Mouse (Mus musculus) central nervous system, embryonic 11.5 days (tissue): ENCODE data around the gene Panx2. TPM values are rescaled to one million over a fixed set of nuclear protein-coding genes. Genes with fewer than 3 reads are reported as not detected.

Experiments
- polyA plus RNA-seq: library from polyadenylated mRNA; depleted of rRNA; stranded (reverse); fragments of >200 nt; gene quantifications from 2 replicates; pipeline ENCODE4 v1.2.3, GENCODE M21; 2012; rRNA removed

The Panx2 gene
- polyA plus RNA-seq = 2.8 and 2.9 TPM in 2 replicates

GRCm38 (mm10) chr15:89059161-89059931 is at the start of gene Panx2:
Gene Panx2 (plus strand): TSS chr15:89059734.

GRCm38 (mm10) chr15:89074613-89075477 is 15.3 kb downstream of the Panx2 start, which contains the start of gene Trabd:
Gene Trabd (plus strand): TSS chr15:89075124.

GRCm38 (mm10) chr15:89088607-89089247 is 29.2 kb downstream of the Panx2 start, which contains the start of gene Selenoo:
Gene Selenoo (plus strand): TSS chr15:89089084.

GRCm38 (mm10) chr15:89122649-89123366 is 63.3 kb downstream of the Panx2 start, which contains the start of gene Tubgcp6:
Gene Tubgcp6 (minus strand): TSS chr15:89123112.

Other genes starting within 250 kb of the Panx2 start
- gene Alg12, start 240.4 kb upstream of the Panx2 start, polyA plus RNA-seq = 6.9 and 14.7 TPM in 2 replicates
- gene Creld2, start 240.1 kb upstream of the Panx2 start, polyA plus RNA-seq = 60.8 and 106 TPM in 2 replicates
- 10.9 and 18.3 TPM in 2 replicates for gene Pim3, start 197.5 kb upstream of the Panx2 start, polyA plus RNA-seq
- 0.11 and 0.22 TPM in 2 replicates for gene Ttll8, start 105.3 kb upstream of the Panx2 start, polyA plus RNA-seq
- 3.5 and 5.4 TPM in 2 replicates for gene Mlc1, start 80.7 kb upstream of the Panx2 start, polyA plus RNA-seq
- gene Mov10l1, start 76.8 kb upstream of the Panx2 start, polyA plus RNA-seq = 0.61 and 0.62 TPM in 2 replicates
- 40.6 and 43.7 TPM in 2 replicates for gene Trabd, start 15.4 kb downstream of the Panx2 start, polyA plus RNA-seq
- gene Selenoo, start 29.4 kb downstream of the Panx2 start, polyA plus RNA-seq = 22.6 and 28.3 TPM in 2 replicates
- 33.0 and 40.9 TPM in 2 replicates for gene Tubgcp6, start 63.4 kb downstream of the Panx2 start, polyA plus RNA-seq
- gene Hdac10, start 69.0 kb downstream of the Panx2 start, polyA plus RNA-seq = 21.1 and 23.7 TPM in 2 replicates
- 30.6 and 57.6 TPM in 2 replicates for gene Mapk12, start 81.0 kb downstream of the Panx2 start, polyA plus RNA-seq
- 44.8 and 63.0 TPM in 2 replicates for gene Mapk11, start 89.9 kb downstream of the Panx2 start, polyA plus RNA-seq
- 160 and 177 TPM in 2 replicates for gene Plxnb2, start 121.1 kb downstream of the Panx2 start, polyA plus RNA-seq
- gene Dennd6b, start 136.8 kb downstream of the Panx2 start, polyA plus RNA-seq = 46.6 and 50.5 TPM in 2 replicates
- gene Ppp6r2, start 151.8 kb downstream of the Panx2 start, polyA plus RNA-seq = 74.0 and 92.8 TPM in 2 replicates